Mouse (Mus musculus) R1 (cell line): ENCODE results near the gene Dyrk1a.

Experiments
- DNase-seq: peaks from one replicate; pipeline ENCODE4 v3.0.0-alpha.2; 2018; ENCODE audit warnings: low read depth, low spot score

Gene Dyrk1a

GRCm38 (mm10) chr16:94714483-94714882 is 144.7 kb downstream of the Dyrk1a start:
- DNase-seq = peak; percentile 31

- DNase-seq = no peak
Observed at GRCm38 (mm10) chr16:94717051-94717450, 147.2 kb downstream of the Dyrk1a start.

DNA sequence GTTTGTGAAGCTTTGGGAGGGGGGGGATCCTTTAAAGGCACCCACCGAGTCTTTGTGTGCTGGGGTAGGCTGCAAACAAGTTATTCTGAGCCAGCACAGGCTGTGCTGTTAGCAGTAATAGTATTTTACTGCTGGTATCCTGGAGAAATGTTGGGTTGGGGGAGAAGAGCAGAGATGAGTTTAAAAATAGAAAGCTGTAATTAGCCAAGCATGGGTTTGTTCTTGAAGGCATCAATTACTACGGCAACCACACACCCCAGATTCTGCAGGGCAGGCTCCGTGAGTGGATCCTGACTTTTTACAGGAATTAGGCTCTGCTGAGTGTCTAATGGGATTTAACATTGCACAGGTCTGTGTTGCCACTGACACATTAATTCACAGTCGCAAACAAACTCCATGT is 149.1 kb downstream of the Dyrk1a start:
- DNase-seq = no peak

- no peak for DNase-seq
Observed at GRCm38 (mm10) chr16:94719488-94719887, 149.7 kb downstream of the Dyrk1a start.

GRCm38 (mm10) chr16:94720476-94721153 is 150.8 kb downstream of the Dyrk1a start:
- DNase-seq = no peak

- DNase-seq = no peak
Observed at GRCm38 (mm10) chr16:94721549-94722006, 151.8 kb downstream of the Dyrk1a start.

- no peak for DNase-seq
Observed at GRCm38 (mm10) chr16:94722936-94723335, 153.1 kb downstream of the Dyrk1a start.

- peak; percentile 97 for DNase-seq
Observed at GRCm38 (mm10) chr16:94724061-94724596, 154.3 kb downstream of the Dyrk1a start.

GRCm38 (mm10) chr16:94724747-94725211 is 155.0 kb downstream of the Dyrk1a start:
- peak; percentile 50 for DNase-seq

- peak; percentile 79 for DNase-seq
Observed at GRCm38 (mm10) chr16:94729236-94729635, 159.4 kb downstream of the Dyrk1a start.

DNA sequence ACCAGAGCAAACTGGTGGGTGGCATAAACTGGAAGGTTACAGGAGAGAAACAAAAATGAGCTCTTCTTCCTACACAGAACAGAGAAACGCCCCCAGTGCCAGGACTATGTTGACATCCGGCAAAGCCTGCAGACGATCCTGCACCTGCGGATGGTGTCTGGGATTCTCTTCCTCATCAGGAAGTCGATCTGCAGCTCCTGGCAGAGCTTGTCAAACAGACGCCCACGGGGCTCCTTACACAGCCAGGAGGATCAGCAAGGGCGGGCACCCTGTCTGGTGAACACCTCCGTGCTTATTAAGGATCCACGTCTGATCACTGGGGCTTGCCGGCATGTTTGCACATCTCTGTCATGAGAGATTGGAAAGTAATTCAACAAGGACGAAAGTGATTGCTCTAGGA is 161.2 kb downstream of the Dyrk1a start:
- DNase-seq = no peak

DNA sequence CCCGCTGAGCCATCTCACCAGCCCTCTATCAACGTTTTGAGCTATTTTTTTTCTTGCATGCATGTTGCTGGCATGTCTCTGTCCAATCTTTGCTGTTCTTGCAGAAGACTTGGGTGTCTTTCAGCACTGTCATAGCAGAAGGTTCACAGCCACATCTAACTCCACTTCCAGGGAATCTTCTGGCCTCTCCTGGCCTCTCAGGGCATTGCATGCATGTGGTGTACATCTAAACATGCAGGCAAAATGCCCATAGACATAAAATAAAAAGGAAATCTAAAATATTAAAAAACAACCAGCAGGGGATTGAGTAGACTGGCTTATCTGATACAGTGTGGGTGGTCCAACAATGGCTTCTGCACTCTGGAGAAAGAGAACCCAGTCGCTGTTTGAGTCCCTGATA is 165.7 kb downstream of the Dyrk1a start:
- peak; percentile 37 for DNase-seq

DNA sequence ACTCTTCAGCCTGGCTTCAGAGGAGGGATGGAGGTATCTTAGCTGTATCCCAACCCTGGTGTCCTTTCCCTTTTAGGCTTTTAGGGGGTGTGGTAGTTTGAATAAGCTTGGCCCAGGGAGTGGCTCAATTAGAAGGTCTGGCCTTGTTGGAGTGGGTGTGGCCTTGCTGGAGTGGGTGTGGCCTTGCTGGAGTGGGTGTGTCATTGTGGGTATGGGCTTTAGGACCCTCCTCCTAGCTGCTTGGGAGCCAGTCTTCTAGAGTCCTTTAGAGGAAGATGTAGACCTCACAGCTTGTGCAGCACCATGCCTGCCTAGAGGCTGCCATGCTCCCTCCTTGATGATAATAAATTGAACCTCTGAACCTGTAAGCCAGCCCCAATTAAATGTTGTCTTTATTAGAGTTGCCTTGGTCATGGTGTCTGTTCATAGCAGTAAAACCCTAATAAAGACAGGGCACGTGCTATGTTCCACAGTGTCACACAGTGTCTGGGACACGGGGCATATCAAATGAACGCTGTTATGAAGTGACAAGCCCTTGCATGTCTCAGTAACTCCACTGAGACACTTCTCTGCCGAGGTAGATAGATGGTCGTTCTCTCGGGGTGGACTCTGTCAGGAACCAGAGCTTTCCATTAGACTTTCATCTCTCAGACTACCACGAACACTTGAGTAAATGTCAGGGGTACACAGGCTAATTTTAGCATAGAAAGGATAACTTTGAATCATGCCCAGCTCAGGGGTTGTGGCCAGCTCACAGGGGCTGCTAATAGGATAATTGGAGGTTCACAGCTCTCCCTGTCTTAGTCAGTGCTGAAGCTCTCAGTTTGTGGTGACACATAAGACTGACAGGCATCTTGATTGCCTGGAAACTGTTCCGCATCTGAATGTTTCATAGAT is 166.9 kb downstream of the Dyrk1a start:
- DNase-seq = peak; percentile 84

- DNase-seq = no peak
Observed at GRCm38 (mm10) chr16:94737359-94737687, 167.5 kb downstream of the Dyrk1a start.

GRCm38 (mm10) chr16:94743853-94744501 is 174.2 kb downstream of the Dyrk1a start:
- peak; percentile 87 for DNase-seq

DNA sequence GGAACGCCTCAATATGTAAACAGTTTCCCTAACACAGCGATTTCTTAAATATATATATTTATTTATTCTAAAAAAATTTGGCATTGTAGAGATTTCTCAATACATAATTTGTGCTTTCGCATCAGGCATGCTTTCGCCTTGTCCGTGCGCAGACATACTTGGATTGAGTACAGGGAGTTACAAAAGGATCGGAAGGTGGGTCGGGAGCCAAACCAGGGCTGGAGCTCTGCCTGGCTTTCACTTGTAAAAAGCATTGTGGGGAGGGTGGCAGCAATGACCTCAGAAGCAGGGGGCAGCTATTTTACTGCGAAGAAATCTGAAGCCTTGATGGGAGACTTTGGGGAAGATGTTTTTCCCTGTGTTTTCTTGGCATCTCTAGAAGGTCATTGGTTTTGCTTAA is 175.2 kb downstream of the Dyrk1a start:
- DNase-seq = no peak
